Mouse (Mus musculus): ENCODE data around the gene Pate1. TPM values are rescaled to one million over a fixed set of nuclear protein-coding genes. Genes with fewer than 3 reads are reported as not detected.

The Pate1 gene
- total RNA-seq (2021) = not detected
- long read RNA-seq, experiment 1 = 0 reads
- long read RNA-seq, experiment 2 = 0 reads

- DNase-seq (ENCODE audit: low spot score in 2 of 2) = no peak
These were observed at the start of gene Pate1 for GRCm38 (mm10) chr9:35687013-35687412. TSS of gene Pate1 (minus strand) at chr9:35687390.

- no peak for DNase-seq (ENCODE audit: low spot score in 2 of 2)
These were observed 20.1 kb upstream of the Pate1 start for GRCm38 (mm10) chr9:35707265-35707664.

DNA sequence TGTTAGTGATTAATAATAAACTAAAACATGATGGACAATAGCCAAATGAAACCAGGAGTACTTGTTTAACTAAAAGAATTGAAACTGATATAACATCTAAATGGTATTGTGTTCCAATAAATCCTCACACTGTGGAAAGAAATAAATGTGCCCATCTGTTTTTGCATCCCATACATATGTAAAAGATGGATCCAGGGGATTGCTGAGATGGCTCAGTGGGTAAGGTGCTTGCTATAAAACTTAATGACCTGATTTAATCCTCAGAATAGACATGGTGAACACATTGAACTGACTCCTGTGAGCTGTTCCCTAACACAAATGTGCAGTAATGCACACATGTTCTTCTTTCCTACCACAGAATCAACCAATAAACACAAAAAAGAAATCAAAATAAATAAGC, 4.7 kb upstream of the Pate1 start:
- DNase-seq (ENCODE audit: low spot score in 2 of 2) = no peak

- no peak for DNase-seq (ENCODE audit: low spot score in 2 of 2)
These were observed 13.6 kb downstream of the Pate1 start for GRCm38 (mm10) chr9:35673557-35673956.

GRCm38 (mm10) chr9:35648102-35648501, 39.1 kb downstream of the Pate1 start, which contains the start of gene Pate3:
TSS of gene Pate3 (minus strand) at chr9:35648202.
- DNase-seq (ENCODE audit: low spot score in 2 of 2) = no peak

Other genes with a start within 250 kb of the Pate1 start
- gene Gm1113, start 169.1 kb downstream of the Pate1 start, total RNA-seq (2021) = not detected
- gene Ddx25, start 128.9 kb downstream of the Pate1 start, total RNA-seq (2021) = under 1 TPM; 0.10 to 0.15 TPM
- gene Pus3, start 128.8 kb downstream of the Pate1 start, total RNA-seq (2021) = 10 to 100 TPM in 1 of 2 experiments, 1 to 10 TPM in 1; 9.0 to 11.8 TPM
- gene Pate2, start 117.1 kb downstream of the Pate1 start, total RNA-seq (2021) = under 1 TPM; 0.21 to 0.42 TPM
- 1 to 10 TPM; 3.0 to 4.1 TPM for gene Hyls1, start 117.0 kb downstream of the Pate1 start, total RNA-seq (2021)
- gene Pate4, start 75.4 kb downstream of the Pate1 start, total RNA-seq (2021) = not detected
- not detected for gene Pate3, start 39.2 kb downstream of the Pate1 start, total RNA-seq (2021)
- gene Gm17677, start 53.7 kb upstream of the Pate1 start, total RNA-seq (2021) = not detected
- gene Gm17727, start 90.7 kb upstream of the Pate1 start, total RNA-seq (2021) = not detected
- gene Gm27235, start 102.7 kb upstream of the Pate1 start, total RNA-seq (2021) = not detected
- not detected for gene D730048I06Rik, start 102.7 kb upstream of the Pate1 start, total RNA-seq (2021)
- not detected for gene 9230110F15Rik, start 156.8 kb upstream of the Pate1 start, total RNA-seq (2021)
- gene 9230113P08Rik, start 221.0 kb upstream of the Pate1 start, total RNA-seq (2021) = not detected